Mouse (Mus musculus) lung, postnatal 36 days (tissue): ENCODE data around the gene Gm47996.
"Not testable (repeated sequence)": the region's sequence is repeated elsewhere in the genome, so short reads cannot be mapped to it uniquely, and the experiment has no call there.

ENCODE experiments used
- DNase-seq: peaks from one replicate; pipeline ENCODE4 v3.0.0; 2022; ENCODE audit warnings: mixed read lengths

Gene Gm47996

DNA sequence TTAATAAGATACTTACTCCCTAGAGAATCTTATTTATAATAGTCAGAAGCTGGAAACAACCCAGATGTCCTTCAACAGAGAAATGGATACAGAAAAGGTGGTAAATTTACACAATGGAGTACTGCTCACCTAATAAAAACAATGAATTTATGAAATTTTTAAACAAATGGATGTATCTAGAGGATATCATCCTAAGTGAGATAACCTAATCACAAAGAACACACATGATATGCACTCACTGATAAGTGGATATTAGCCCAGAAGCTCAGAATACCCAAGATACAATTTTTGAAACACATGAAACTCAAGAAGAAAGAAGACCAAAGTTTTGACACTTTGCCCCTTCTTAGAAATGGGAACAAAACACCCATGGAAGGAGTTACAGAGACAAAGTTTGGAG is 987 bp upstream of the Gm47996 start:
- not testable (repeated sequence) for DNase-seq

DNA sequence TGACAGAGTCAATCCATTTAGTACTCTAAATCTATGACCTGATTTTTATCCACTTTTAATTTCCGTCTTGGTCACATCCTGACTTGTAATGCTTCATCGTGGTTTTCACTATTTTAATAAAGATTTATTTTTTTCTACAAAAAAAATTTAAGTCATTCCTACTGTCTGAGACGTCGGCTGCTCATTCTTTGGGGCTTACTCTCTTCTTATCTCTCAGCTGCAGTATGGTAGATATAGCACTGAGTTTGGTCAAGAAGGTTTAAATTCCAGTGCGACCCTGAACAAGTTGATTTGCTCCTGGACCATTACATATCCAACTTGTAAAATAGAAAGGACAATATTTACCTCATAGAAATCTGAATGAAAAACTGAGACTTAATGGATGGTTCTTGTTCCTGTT is 1.7 kb downstream of the Gm47996 start:
- DNase-seq, result not testable (repeated sequence)

DNA sequence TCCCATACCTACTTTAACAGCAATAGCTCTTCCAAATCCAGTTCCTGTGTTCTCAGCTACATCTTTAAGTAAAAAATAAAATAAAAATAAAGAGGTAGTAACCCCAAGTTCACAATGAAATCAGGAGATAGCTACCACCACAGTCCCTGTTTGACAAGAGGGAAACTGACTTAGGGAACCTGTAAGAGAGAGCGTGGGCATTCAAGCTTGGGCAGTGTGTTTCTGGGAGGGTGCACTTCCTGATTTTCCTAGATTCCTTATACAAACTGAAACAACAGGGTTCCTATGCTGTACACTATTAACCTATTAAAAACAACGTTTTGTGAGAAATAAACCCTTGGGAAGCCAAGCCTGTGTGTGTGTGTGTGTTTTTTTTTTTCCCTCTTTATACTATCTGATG is 4.9 kb downstream of the Gm47996 start:
- DNase-seq, result no peak

DNA sequence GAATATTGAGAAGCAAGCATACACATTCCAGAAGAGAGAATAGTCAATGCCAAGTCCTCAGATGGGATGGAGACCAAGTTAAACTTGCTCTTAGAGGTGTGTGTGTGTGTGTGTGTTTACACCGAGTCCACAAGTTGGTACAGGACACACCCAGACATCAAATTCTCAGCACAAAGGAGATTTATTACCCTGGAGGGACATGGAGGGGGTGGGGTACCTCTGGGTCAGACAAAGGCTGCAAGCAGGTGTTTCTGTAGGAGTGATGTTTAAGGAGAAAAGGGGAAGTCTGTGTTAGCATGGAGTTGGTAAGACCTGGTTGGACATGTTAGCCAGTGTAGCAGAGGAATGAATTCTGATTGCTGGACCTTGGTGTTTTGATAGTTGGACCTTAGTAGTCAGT is 6.1 kb downstream of the Gm47996 start:
- DNase-seq, result no peak

- no peak for DNase-seq
Measured at GRCm38 (mm10) chr1:151216417-151216816, 6.5 kb downstream of the Gm47996 start.

DNA sequence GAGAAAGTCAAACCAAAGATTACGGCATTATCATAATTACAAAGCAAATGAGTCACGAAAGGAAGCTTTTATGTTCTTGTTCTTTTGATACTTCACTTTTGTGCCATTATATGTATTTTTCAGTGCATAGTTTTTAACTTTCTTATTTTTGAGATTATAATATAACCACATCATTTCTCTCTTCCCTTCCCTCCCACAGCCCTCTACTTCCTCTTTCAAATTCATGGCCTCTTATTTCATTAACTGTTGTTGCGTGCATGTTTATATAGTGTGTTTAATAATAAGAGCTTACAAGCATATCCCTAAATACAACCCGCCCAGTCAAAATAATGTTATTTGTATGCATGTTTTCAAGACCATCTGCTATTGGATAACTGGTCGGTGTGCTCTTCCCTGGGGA is 9.1 kb downstream of the Gm47996 start:
- DNase-seq, result no peak

- DNase-seq, result no peak
Measured at GRCm38 (mm10) chr1:151220098-151220497, 10.2 kb downstream of the Gm47996 start.

GRCm38 (mm10) chr1:151222561-151223267 is 12.8 kb downstream of the Gm47996 start:
- DNase-seq, result no peak

DNA sequence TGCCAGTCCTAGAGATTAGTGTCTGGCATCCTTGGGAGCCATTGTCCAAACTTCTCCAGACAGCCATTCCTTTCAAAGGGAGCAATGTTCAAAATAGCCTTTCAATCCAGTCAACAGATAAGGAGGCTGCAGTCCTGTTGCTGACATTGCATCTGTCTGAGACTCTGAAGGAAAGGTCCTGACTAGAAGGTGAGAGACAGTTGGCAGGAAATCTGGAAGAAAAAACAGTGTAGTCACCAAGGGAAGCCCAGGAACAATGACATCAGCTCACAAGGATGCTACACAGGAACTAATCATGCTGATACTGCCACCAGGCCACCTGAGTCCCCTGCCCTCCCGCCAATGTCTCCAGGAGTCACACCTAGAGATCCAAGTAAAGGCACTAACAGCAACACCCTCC is 13.4 kb downstream of the Gm47996 start:
- no peak for DNase-seq

- no peak for DNase-seq
Measured at GRCm38 (mm10) chr1:151224536-151224935, 14.6 kb downstream of the Gm47996 start.

GRCm38 (mm10) chr1:151227506-151227905 is 17.6 kb downstream of the Gm47996 start:
- DNase-seq, result no peak

DNA sequence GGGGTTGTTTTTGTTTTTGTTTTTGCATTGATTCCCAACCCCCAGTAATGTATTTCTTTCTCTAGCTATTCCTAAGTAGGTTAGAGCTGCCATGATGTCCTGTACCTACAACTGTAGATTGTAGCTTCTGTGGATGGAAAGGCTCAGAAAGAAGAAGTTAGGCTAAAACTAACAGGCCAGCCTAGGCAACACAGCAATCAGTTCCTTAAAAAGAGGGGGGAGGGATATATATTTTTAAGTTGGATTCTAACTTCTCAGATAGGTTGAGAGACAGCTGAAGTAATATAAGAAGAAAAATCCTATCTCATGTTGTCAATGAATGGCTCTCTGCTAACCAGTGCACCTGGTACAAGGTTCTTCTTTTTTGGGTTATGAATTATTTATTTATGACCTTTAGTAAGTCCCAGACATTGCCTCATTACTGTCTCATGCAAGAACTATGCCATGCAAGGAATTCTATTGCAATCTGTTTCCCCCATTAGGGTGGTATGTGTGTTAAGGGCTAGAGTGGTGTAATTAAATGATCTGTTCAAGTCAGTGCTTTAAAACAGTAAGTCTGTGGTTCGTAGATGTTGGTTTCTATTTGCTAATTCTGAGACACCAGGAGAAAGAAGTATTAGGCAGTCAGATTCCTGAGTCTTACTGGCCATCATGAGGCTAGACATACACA is 18.5 kb downstream of the Gm47996 start:
- DNase-seq, result no peak

DNA sequence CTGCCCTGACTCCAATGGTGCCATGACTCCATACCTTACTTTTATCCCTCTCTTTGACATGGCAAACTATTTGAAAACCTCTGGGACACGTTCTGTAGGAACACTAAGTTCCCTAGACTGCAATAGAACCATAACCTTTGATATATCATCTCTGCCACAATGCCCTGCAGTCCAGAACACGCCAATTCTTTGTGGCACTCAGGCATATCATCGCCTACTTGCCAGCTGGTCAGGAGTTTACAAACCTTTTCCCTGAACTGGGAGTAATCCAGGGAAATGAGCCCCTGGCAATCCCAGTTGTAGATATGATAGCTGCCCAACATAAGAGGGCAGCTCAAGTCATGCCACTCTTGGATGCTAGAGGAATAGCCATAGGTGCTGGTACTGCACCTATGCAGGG is 22.4 kb downstream of the Gm47996 start:
- no peak for DNase-seq

DNA sequence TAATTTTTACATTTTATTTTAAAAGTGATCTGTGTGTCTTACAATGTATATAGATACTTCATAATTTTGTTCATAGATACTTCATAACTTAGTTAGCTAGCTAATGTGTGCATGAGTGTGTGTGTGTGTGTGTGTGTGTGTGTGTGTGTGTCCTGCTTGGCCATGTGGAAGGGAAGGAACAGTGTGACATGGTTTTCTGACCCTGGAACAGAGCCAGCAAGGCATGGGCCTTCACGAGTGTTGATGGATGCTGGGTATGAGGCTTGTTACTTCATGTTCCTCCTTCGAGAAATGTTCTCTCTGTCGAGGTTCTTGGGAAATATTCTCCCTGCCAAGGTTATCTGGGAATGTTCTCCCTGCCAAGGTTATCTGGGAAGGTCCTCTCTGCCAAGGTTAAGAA is 23.8 kb downstream of the Gm47996 start:
- no peak for DNase-seq

DNA sequence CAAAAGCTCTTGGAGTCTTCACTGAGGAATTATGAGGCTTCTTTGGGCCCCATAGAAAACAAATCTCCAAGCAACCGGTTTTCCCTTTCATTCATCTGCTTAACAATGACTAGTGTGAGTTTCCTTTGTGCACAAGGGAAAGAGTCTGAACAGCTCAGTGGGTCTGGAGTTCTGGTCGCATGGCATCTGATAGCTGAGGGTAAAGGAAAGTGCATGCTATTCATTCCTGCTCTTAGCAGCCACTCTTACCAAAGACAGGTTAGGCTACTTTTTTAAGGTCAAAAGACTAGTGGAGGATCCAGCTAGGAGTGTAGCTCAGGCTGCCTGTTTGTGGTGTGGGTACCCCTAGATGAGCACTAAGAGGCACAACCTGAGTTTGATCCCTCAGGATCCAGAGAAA is 25.6 kb downstream of the Gm47996 start:
- DNase-seq, result no peak

- DNase-seq, result peak; percentile 55
Measured at GRCm38 (mm10) chr1:151236141-151236930, 26.4 kb downstream of the Gm47996 start.

DNA sequence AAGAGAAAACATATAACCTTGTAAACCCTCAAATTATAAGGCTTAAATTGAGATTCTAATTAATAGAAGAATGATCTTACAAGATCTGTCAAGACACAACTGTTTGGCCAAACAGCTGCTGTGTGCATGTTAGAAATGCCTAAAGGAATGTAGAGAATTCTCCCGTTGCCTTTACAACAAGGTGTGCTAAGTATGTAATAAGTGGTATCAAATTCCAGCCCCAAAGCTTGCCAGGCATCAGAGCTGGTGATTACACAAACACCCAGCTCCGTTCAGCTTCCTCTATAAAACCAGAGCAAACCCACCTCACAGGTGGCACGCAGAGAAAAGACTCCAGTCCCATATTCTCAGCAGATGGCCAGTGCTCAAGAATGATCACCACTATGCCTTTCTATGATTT is 27.8 kb downstream of the Gm47996 start:
- peak; percentile 69 for DNase-seq

DNA sequence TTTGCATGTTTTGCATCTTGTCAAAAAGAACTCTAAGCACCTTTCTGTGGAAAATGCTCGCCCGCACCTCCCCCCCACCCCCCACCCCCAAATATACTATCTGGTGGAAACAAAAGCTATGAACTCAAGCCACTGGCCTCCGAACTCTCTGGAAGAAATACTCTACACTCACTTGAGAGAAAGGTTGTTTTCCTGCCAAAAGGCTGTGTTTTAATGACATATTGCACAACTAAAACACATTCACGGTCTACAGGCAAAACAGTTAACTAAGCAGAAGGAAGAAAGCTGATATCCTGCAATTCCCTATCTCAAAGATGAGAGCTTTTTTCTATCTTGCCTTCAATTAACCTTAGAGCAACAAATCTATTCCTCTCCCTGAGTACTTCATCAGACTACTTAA is 33.4 kb downstream of the Gm47996 start:
- DNase-seq, result peak; percentile 52

DNA sequence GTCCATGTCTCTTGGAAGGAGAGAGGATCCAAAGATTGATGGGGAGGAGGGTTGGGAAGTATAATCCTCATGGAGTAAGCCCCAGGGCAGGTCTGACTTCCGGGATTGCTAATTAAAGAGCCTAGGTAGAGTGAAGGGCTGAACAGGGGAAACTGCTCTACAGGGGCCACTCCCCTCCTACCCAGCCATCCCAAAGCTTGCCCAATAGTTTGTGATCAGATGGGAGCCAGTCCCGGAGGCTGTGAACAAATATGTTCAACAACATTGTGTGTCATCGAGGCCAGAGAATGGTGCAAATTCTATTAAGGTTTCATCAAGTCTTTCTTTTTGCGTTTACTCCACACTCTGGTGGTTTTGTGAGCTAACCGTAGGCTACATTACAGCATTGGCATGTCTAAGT is 34.1 kb downstream of the Gm47996 start:
- DNase-seq, result no peak

DNA sequence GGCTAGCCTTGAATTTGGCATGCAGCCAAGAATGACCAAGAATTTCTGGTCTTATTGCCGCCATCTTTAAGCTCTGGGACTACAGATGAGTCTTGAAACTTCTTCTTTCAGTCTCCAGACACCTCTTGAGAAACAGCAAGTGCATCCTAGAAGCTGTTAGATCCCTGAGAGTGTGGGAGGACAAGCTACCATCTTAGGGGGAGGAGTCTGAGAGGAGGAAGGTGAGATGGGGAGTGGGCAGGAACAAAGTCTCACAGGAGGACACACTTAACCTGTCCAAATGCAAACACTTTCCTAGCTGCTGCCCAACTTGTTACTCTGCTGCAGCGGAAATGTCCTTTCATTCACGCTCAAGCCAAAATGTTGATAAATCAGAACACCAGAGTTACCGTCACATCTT is 34.8 kb downstream of the Gm47996 start:
- DNase-seq, result peak; percentile 46

DNA sequence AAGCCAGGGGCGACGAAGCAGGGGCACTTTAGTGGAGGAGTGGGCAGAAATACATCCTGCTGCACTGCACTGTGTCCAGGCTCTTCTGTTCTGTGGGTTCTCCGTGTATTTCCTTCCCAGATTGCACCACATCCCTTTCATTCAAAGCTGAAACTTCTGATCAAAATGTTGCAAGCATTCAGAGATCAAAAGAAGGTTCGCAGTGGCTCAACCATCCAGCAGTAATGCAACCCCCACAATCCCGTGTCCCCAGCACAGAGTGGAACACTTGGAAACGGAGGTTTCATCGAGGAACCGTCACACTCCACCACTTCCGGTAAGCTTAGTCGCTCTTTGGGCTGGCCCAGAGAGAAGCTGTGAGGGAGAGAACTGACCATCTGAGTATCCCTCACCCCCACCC is 35.2 kb downstream of the Gm47996 start:
- DNase-seq, result peak; percentile 46

DNA sequence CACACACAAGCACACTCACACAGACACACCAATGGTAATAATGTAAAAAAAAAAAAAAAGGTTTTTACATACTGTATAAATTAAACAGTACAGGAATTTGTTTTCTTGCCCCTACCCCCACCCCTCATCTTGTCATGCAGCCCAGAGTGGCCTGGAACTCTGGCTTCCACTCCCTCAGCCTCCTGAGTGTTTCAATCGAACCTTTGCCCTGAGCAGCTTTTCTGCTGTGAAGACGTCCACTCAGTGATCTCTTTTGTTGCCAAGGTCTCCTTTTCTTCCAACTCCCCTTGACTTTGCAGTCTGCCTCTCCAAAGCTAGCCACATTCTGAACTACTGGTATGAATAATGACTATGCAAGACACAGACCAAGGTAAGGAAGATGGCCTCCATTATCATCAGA is 35.9 kb downstream of the Gm47996 start:
- no peak for DNase-seq

DNA sequence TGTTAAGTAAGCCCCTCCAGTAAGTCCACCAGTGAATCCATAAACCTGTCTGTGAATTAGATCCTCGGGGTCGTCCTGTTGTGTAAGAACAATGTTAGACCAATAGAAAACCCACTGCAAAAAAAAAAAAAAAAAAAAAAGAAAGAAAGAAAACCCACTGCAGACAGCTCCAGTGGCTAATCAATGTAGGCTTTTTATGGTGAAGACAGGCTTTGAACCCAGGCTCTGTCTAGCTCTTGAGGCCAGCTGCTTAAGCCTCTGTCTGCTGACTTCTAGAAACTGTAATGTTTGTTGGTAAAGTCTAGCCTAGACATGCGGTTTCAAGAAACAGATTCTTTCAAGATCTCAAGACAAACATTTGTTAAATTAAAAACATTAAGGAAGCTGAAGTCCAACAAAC is 40.2 kb downstream of the Gm47996 start:
- DNase-seq, result no peak
